In genomic region chr1:178463712-178464111, GRCm38 (mm10) we compare ENCODE assay signal across 8 mouse cellular contexts. TPM values are rescaled to one million over a fixed set of nuclear protein-coding genes. Genes with fewer than 3 reads are reported as not detected.
DNase-seq lines count a peak whose midpoint lies in the region; ATAC-seq lines count a peak whose summit lies in the region.

No protein-coding gene starts in this region.

- intact Hi-C loops in gastrocnemius, postnatal 14 days (cut with DNase I; ENCODE audit: low total_unique reads), result loop anchor here (5.0 kb wide), 1 partner anchor 321 kb away; no protein-coding TSS in a partner anchor

- ATAC-seq in inflammation-experienced regulatory T-cells, adult 6 months, result peak; percentile 94
- peak; percentile 98 for ATAC-seq in megakaryocyte-erythroid progenitor cell, adult 5-6 weeks (replicated peaks; ENCODE audit: low FRiP score, low TSS enrichment, poor library complexity, severe bottlenecking)

- DNase-seq in adrenal gland, adult (ENCODE audit: inconsistent age in 2 of 2, low spot score in 1 of 2), result peak; percentile 78 to 94
- DNase-seq in embryo, embryonic 10.5 days (ENCODE audit: low spot score), result peak; percentile 93
- DNase-seq in gastrocnemius, postnatal 14 days, result peak; percentile 68
- peak; percentile 23 to 89 for DNase-seq in left cerebral cortex, adult 9 months (ENCODE audit: low spot score in 2 of 2)
- peak; percentile 71 for DNase-seq in right cerebral cortex, postnatal 25 days
- DNase-seq in urinary bladder, postnatal 4 days (ENCODE audit: low spot score in 2 of 2), result peak; percentile 80 to 84

RNA-seq across cellular contexts. Expression of gene Efcab2, which starts 57.8 kb away (rescaled TPM):
- total RNA-seq in gastrocnemius, postnatal 14 days (2021), result 1 to 10 TPM; 6.2 to 8.4 TPM
- polyA plus RNA-seq in inflammation-experienced regulatory T-cells, adult 6 months (2017; shearing (Covaris generic)), result 1 to 10 TPM; 3.3 to 6.2 (median 3.6) TPM
- total RNA-seq in megakaryocyte-erythroid progenitor cell, adult 5-6 weeks (2014; fragmentation: Nextera tagmentation), result 1.8 and 1.9 TPM in 2 replicates
- total RNA-seq in megakaryocyte-erythroid progenitor cell, adult 5-6 weeks (2017), result 4.4 and 6.3 TPM in 2 replicates

Comparison
In these comparisons a context has a peak if more than half of its experiments do, and no peak if none do; other contexts are left out.
1. Peak in every context shown above with its lines: DNase-seq and ATAC-seq.